Mouse (Mus musculus): Measurements from ENCODE around the gene Ntng1.

Ntng1 gene

DNA sequence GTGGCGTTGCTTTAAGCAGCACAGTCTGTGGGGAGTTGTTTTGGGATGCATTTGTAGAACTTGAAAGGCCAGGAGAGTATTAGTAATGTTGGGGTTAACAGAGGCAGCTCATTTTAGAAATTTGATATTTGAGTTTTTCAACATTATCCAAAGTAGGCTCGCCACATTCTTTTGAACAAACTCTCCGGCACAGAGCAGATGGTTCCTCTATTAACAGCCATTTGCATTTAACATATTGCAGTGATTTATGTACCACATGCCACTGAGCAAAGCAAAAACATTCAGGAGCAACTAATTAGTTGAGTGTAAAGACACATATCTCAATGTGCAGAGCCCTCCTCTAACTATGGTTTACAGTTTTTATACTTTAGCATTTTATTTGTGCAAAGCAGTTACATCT is 224.8 kb downstream of the Ntng1 start:
- no peak for DNase-seq

DNA sequence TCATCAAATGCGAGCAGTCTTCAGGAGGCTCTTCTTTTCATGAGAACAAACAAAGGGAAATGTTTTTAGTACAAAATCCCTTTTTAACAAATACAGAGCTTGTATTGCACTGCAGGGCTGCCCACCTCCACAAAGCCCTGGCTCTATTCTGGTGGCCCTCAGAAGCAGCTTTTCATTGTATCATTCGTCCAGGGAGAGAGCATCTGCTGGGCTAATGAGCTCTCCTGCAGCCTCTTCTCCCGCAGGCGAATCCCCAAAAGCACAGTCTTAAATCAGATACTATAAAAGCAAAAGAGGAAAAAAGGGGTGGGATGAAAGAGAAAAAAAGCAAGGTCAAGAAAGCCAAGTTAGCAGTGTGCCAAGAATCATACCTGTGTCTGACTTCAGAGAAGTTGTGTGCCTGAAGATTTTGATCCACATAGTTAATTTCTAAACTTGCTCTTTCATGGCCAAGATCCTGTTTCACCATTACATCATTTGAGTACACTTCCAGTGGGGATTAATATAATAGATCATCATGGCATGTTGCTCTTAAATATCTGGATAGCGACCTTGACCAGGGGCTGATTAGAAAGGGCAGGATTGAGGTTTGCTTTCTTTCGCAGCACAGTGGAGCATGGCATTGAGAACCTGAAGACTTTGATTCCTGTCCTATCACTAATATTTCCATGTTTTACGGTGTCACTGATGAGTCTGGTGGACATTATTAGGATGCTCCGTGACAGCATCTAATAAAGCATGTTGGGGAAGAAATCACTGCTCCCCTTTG is 225.7 kb downstream of the Ntng1 start:
- DNase-seq = no peak

DNA sequence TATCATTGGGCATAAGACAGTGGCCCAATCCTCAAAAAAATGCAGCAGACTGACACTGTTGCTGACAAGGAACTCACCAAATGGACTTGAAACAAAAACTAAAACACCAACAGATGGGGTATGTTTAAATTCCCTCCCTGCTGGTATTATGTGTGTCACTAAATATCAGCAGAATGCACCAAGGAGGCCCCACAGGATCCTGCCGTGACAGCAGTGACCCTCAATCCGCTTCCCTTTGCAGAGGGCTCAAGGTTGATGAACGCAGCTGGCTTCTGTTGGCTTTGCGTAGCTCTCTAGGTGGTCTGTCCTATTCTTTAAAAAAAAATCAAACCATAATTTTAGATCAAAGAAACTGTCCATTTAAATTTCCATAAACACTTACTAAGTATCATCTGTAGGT is 226.7 kb downstream of the Ntng1 start:
- DNase-seq = no peak

DNA sequence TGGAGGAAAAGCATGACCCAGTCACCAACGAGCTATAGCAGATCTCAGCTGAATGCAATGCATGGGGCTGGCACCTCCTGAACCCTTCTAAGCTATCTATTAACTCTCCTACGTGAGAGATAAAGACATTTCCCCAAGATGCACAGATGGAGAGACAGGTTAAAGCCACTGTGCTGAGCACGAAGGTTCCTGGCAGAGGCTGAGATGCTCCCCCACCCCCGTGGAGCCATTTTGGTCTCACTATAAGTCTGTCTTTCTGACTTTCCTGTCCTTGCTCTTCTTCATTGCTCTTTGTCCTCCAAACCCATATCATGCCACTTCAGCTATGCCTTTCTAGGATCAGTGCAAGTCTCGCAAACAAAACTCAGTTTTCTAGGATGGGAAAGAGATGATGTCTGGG is 229.6 kb downstream of the Ntng1 start:
- DNase-seq = no peak

DNA sequence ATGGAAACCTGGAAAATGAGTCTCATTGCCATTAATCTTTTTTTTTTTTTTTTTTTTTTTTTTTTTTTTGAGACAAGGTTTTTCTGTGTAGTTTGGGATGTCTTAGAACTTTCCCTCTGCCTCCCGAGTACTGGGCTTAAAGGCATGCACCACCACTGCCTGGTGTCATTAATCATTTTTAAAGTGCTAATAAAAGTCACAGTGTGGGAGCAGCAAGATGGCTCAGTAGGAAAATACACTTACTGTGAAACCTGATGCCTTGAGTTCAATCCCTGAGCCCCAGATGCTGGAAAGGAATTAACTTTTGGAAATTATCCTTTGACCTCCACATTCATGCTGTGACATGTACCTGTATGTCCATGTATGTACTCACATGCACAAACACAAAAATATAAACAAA is 253.2 kb downstream of the Ntng1 start:
- DNase-seq = no peak

DNA sequence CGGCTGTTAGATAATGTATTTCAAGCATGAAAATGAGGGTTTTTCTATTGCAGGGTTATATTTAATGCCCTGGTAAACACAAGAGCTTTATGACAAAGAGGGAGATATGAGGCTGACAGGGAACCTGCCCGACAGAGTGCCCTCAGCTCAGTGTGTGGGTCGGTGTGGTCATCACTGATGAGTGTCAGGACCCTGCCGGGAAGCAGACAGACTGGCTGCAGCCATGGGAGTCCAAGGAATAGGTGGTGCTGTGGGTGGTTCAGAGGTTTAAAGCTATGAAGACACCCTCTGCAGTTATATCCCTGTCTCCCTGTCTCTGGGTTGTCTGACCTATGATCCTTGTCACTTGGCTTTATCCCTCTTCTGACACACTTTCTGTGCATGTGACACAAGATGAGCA is 258.1 kb downstream of the Ntng1 start:
- DNase-seq = no peak

DNA sequence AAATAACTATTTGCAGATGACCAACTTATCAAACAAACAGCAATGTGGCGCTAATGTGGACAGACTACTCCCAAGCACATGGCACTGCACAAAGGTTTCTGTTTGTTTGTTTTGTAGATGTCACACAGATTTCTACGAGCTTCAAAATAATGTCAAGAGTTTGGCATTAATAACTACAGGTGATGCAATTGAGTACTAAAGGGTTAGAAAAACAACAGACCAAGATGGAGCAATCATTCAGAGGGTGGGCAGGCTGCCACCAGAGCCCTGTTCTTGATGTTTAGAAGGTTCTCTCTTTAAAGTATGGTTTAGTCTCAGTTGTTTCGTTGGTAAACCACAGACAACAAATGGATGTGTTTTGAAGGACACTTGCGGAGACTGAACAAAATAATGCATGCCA is 264.8 kb downstream of the Ntng1 start:
- no peak for DNase-seq

DNA sequence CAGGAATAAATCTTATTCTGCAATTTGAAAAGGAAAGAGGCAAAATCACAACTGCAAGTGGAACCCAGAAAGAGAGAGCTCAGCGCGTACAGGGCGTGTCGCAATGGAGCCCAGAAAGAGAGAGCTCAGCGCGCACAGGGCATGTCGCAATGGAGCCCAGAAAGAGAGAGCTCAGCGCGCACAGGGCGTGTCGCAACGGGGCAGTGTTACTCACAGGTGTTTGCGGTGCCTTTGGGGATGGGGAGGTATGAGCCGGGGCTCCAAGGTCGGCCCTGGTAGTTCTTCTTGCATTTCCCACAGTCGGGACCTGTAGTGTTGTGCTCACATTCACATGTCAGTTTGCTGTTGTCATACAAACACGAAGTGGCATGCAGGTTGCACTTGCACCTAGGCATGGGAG is 271.8 kb downstream of the Ntng1 start:
- no peak for DNase-seq

DNA sequence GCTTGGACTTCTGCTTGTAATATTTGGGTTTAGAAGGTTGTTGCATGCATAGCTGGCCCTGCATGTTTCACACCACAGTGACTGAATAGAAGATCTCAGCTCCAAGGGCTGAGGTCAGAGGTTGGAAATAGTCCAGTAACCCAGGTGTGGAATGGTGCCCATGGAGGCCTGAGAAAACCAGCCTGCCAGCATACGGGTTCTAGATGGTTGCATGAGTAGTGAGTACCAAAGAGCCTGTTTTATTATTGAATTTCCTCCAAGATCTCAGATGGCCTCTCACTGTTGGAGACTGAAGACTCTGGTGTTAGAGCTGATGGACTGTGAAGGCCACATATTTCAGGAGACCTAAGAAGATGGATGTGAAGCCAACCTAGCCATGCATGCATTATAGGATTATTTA is 285.5 kb downstream of the Ntng1 start:
- DNase-seq = no peak

DNA sequence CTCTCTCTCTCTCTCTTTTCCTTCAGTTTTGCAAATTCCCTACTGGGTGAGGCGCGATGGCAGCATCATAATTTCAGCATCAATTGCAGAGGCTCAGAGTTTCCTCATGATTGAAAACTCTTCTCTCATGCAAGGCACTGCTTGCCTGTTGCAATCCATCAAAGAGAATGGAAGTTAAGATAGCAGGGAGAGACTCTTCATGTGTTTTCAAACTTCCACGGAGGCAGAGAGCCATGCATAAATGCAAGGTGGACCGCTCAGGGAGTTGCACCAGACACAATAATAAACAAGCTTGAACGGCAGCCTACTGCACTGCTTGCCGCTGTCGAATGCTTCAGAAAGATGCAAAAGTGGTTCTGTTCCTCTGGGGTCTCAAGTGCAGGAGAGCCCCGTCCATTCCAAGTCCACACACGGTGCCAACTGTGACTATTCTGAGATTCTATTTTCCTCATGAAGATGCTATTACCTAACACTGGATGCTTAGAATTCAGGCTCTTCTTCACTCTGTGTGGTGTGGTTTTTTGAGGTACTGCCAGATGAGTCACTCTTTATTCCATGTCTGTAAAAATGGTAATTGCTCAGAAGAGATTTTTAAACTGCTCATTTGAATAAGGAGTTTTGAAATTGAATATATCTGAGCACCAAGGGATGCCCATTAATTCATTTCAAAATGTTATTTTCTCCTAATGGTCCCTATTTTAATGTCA is 289.2 kb downstream of the Ntng1 start:
- DNase-seq = no peak

DNA sequence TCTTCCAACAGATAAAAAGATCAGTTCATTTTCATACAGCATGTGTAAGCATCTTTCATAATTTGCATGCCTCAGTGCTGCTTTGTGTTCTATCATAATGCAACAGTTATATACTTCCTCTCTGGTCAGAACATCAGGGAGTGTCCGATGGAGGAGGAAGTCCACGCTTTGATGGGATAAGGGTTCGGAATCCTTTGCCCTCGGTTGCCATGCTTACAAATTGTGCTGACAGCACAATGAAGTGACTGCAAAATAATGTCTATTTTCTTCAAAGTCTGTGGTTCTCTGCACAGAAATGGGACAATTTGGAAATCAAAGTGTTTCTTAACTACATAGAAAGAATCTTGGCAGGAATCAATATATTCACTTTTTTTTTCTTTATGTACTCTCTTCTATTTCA is 297.2 kb downstream of the Ntng1 start:
- no peak for DNase-seq

DNA sequence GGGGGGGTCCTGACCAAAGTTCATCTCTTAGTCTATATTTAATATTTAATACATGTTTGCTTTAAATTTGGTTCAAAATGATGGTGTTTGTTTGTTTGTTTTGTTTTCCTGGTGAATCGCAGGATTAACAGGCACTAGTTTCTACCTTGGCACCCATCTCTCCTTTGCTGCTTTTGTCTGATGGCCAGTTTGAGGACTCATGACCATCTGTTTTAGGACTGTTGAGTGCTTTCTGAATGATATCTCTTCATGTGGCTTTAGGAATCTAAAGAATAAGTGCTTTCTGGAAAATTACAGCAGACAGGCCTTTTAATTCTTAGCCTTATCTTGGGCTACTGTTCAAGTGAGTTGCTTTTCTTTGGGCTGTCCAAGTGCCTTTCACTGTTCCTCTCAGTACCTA is 318.0 kb downstream of the Ntng1 start:
- DNase-seq = no peak

DNA sequence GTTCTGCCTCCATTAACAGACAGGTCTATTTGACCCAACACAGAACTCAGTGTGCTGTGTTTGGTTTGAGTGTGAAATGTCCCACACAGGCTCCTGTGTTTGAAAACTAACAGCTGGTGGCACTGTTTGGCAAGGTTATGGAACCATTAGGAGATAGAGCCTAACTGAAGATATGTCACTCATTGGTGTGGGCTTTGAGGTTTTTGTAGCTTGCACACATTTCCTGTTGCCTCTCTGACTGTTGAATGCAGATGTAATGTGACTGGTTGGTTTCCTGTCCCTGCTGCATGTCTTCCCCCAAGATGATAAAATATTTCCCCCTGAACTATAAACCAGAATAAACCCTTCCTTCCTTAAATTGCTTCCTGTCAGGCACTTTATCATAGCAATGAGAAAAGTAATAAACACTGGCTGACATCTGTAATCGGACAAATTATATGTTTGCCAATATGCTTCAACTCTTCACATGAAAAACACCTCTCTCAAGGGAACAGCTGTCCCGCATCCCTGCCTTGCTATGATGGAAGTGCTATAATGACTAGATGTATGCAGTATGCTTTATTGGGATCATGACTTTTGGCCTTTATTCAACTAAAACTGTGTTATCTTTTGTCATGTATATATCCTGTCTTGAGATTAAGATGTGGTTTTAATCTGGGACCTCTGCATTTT is 320.9 kb downstream of the Ntng1 start:
- DNase-seq = no peak

DNA sequence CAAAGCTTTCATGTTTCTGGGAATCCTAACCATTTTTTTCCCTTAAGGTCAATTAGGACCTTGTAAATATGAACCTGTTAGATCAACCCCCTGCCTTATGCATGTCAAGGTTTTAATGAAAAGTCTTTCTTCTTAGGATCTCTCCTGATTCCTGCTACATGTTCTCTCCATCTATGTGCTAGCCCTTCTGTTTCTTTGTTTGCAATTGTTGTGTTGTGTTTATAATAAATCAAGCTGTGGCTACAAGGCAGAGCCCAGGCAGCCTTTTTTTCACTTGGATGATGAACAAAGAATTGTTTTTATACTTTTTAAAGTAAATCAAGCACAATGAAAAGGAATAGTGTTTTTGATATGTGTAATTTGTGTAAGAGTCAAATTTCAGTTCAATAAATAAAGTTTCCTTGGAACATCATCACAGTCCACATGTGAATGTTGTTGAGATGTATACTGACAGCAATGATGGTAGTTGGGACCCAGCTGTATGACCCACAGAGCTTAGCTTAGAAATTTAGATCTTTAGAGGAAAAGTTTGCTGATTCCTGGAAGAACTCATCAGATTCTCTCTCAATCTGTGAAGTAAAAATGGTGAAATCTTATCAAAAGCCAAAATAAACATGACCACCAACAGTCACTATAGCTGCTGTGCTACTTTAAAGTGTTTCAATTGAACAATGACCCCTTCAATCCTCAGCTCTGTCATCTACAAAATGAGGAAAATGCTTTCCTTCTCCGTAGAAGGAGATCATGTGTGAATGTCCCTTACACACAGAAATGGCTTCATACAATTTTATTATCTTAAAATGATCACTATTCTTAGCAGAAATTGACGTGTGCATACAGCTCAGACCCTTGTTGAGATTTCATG is 324.8 kb downstream of the Ntng1 start:
- no peak for DNase-seq

DNA sequence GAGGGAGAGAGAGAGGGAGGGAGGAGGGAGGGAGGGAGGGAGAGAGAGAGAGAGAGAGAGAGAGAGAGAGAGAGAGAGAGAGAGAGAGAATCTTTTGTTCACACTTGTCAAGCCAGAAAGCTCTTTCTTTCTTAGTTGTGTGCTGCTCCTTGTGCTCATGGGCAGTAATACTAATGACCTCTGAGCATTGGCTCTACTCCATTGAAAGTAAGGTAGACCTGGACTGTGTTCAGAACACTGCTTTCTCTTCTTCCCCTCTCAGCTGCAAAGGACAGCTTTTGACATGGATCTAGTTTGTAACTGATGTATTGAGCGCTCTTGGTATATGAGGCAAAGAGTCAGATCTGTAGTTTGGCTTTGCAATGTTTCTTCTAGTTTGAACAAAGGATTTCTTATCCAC is 334.7 kb downstream of the Ntng1 start:
- no peak for DNase-seq

DNA sequence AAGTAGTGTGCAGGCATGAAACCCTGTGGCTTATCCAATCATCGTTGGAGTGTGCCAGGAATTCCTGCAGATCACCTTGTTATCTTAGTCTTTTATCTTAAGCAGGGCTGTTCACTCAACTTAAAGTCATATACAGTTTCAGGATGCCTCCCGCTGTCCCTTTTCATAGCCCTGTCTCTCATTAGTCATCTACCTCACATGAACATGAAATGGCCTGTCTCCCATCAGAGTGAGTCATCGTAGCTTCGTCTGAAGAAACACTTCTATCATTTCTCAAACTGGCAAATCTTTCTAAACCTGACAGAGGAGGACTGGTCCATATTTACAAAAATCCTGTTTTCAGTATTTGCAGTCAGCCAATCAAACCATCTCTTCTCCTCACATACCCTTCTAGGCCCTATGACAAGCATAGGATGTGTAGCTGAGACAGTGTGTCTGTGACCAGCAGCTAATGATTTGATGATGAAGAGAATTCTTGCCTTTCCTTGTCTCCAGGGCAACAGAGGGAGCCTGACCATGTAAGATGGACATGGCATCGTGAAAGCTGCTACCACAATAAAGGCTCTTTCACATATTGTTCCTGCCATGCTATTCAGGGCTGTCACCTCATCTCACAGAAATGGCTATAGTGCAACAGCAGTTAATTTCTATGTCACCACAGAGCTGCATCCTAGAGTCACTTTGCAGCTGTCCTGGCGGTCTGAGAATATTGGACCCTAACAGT is 336.4 kb downstream of the Ntng1 start:
- no peak for DNase-seq

DNA sequence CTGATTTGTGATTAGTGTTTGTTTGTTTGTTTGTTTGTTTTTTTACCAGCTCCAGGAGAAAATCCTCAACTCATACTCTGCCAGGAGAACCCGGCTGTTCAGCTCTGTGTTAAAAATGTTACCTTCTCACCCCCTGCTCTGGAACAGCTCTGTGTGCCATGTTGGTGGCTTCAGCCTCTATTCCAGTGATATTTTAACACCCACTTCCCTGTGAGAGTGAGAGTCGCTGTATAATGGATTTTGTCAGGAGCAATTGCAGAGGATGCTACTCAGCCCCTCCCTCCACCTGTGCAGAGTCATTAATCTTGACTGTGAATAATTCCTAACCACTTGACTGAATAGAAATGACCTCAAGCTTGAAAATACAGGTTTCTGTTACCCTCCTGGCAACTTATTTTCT is 339.7 kb downstream of the Ntng1 start:
- peak; percentile 41 for DNase-seq

DNA sequence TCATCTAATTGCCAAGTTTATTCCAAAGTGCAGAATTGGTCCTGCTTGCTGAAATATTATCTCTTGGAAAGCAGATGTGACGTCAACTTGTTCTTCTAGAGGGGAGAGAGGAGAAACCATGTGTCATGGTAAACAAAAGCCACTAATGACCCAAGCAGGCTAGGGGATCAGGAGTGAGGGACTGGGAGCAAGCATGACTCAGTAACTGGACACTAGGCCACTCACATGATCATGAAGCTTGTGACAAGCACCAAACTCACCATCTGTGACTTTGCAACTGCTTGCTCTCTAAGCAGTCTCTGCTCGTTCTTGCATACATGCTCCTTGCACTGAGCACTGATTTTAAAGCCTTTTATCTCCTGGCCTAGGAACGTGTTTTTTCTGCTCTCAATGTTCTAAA is 340.2 kb downstream of the Ntng1 start:
- no peak for DNase-seq

DNA sequence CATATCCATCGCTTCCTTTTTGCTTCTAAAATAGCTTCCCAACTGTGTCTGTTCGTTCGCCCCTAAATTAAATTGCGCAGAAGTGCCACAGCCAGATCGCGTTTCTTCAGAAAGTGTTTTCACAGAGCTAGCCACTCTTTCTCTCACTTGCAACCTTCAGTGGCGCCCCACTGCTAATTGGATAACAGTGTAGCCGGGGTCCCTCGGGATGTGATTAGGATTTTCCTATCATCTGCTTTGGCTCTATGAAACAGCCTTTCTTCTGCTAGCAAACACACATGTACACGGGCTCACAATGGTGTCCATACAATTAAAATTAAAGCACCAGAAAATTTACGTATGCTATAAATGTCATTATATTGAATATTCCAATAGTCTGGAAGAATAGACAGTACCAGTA is 346.5 kb downstream of the Ntng1 start:
- no peak for DNase-seq

DNA sequence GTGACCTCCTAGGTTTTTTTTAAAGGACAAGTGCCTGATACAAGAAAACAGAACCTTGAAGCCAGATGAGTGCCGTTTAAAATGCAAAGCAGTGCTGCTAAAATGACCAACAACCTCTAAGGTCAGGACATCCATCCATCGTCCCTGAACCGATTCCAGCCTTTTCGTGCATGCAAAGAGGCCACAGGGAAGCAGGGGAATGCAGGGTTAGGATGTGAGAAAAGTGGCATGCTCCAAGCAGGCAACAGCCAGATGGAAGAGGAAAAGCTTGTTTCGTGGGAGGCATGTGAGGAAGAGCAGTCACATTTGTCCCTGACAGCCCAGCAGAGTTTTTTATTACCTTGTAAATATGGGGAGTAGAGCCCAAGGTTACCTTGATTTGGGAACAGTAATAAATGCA is 360.6 kb downstream of the Ntng1 start:
- no peak for DNase-seq

DNA sequence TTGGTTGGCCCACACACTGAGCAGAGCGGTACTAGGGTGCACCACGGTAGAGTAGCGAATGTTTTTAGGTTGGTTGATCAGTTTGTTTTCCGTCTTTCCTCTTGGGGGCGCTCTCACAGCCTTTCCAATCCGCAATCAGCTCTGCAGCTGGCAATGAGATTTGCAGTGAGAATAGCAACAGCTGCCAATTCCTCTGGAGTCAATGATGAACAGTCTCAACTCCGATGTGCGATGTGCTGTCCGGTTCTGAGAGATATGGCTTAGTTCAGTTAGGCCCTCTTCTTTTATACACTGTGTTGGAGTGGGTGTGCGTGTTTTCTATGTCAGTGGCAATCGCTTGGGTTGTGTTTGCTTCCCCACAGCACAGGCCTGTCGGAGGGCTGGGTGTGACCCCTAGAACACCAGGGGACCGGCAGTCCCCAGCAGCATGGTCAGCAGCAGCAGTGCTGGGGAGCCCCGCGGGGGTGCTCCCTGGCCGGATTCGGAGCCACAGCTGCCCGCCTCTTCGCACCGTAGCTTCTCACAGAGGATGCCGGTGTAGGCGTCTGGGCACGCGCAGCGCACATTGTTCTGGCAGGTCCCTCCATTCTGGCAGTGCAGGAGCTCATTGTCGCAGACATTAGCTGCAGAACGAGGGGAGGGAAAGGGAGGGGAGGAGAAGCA is 361.4 kb downstream of the Ntng1 start:
- no peak for DNase-seq

DNA sequence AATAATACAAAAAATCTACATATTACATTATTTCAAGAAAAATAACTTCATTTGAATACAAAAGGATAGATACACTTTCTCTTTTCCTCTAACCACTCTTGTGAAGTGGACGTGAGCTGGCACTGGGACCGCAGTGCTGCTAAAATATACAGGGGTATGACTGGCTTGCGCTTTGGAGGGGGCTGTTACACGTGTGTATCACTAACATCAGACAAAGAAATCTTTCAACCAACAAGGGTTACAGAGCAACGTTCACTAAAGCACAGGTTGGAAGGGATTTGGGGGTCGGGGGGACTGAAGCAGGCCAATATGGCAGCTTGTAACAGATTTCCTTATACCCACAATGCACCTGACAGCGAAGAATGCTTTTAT is 361.9 kb downstream of the Ntng1 start:
- no peak for DNase-seq
